Mouse (Mus musculus) cerebellum, adult 2 months (tissue): ENCODE data around the gene Pde4c.

Source experiments
- CTCF ChIP-seq: fragments of 200-500 bp; IDR thresholded peaks from 2 replicates; pipeline ENCODE4 v1.5.1; 2011; ENCODE audit warnings: low read depth, mild to moderate bottlenecking, control low read depth, low read length, moderate library complexity, borderline replicate concordance; ENCODE audit not compliant: insufficient read depth
- POLR2A ChIP-seq: fragments of 200-500 bp; IDR thresholded peaks from 2 replicates; pipeline ENCODE4 v1.6.1; 2011; ENCODE audit warnings: low read length, control low read depth, borderline replicate concordance; ENCODE audit not compliant: insufficient read depth

DNA sequence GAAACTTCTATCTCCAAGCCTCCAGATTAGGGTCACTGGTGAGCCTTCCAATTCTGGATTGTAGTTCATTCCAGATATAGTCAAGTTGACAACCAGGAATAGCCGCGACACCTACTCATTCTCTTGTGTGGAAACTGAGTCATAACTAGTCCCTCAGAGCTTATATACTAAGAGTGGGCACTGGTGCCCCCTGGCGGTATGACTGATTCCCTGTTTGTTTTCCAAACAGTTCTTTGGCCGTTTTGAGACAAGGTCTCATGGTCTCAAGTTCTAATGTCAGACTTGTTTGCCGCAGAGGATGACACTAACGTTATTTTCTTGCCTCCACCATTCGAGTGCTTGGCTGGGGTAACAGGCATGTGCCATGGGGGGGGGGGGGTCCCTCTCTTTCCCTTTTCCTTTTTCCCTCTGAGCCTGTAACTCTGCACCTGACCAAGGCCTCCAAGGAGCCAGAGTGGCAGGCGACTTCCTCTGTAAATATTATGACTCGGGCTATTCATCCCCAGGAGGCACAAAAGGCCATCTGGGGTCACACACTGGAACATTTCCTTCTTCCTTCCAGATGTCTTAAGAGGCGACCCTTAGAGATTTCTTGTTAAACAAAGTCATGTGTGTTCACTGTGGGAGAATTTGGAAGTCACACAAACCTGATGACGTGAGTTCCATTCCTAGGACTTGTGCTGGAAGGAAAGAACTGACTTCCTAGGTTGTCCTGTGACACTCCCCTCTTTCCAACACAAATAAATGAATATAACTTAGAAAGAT, 28.7 kb downstream of the Pde4c start:
- TF ChIP-seq CTCF (peak; percentile 70), POLR2A (no peak)
